Comparison of ENCODE assay signal across 7 mouse cellular contexts in the genomic region with DNA sequence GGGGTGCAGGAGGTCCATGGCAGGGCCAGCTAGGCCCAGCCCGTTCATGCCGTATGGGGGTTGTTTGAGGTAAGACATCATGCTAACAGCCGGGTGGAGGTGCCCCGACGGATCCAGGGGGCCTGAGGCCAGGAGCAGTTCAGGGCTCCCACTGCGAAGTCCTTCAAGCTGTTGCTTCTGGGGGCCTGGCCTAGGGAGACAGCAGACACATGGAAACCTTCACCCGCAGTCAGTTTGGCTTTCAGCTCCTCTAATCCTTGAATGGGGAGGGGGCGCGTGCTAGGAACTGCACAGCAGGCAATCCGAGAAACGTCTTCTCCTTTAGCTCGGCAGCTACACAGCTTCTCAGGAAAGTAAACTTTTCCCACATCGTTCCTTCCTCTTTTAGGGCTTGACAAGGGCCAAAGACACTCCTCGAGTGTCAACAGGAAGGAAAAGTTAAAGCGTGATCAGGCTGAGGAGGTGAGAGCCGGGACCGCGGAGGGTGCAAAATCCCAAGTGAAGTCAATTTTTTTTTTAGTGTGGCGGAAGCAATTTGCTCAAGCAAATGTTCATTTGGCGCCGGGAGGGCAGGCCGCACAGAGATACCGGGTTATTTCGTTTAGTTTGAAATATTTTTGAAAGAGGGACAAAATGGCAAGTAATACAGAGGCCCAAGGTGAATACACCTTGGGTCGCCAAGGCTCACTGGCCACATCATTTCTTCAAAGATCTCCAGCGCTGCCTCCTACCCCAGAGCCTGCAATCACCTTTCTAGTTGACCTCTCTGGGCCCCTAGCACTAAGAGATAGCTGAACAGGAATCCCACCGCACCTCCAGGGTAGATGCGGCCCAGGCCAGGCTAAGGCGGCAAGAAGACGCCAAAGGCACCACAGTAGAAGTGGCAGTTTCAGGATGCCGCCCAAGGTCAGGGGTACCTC. TPM values are rescaled to one million over a fixed set of nuclear protein-coding genes. Genes with fewer than 3 reads are reported as not detected.
A peak's percentile ranks its signal among the peaks of the same experiment; 100 is the strongest.
DNase-seq lines count a peak whose midpoint lies in the region; ATAC-seq and TF ChIP-seq lines count a peak whose summit lies in the region.

No protein-coding gene starts in this region.

- WGBS in embryonic facial prominence, embryonic 15.5 days = 19% methylated on average over 31 of the region's 31 CpGs
- 2% methylated on average over 31 of the region's 31 CpGs for WGBS in midbrain, embryonic 12.5 days

- no peak overlapping the region for H3K27ac ChIP-seq in left cerebral cortex, adult 2 months
- H3K27ac ChIP-seq in embryonic facial prominence, embryonic 15.5 days (replicated peaks) = no peak overlapping the region
- peak overlapping the region; percentile 96 for H3K27ac ChIP-seq in midbrain, embryonic 12.5 days (replicated peaks)

- no peak for ATAC-seq in embryonic facial prominence, embryonic 15.5 days (ENCODE audit: insufficient number of reproducible peaks, low FRiP score, low TSS enrichment, low read depth)
- no peak for ATAC-seq in midbrain, embryonic 12.5 days (ENCODE audit: low FRiP score, low read depth)
- no peak for ATAC-seq in granulocyte monocyte progenitor cell, adult 5-6 weeks (replicated peaks; ENCODE audit: poor library complexity, severe bottlenecking)

- H3K4me2 ChIP-seq in embryonic facial prominence, embryonic 15.5 days (replicated peaks) = peak overlapping the region; percentile 92
- peak overlapping the region; percentile 83 for H3K4me2 ChIP-seq in midbrain, embryonic 12.5 days (replicated peaks)

- H3K27me3 ChIP-seq in embryonic facial prominence, embryonic 15.5 days = peaks cover 76% of the 10 kb centered on the region
- peaks cover 60% of the 10 kb centered on the region for H3K27me3 ChIP-seq in midbrain, embryonic 12.5 days

- peaks cover 53% of the 10 kb centered on the region for H3K4me1 ChIP-seq in embryonic facial prominence, embryonic 15.5 days
- peaks cover 59% of the 10 kb centered on the region for H3K4me1 ChIP-seq in midbrain, embryonic 12.5 days

- peak overlapping the region; percentile 52; the same call in 1 of the 2 replicates for H3K4me3 ChIP-seq in left cerebral cortex, adult 2 months
- peak overlapping the region; percentile 53 for H3K4me3 ChIP-seq in embryonic facial prominence, embryonic 15.5 days (replicated peaks)
- peak overlapping the region; percentile 79 for H3K4me3 ChIP-seq in midbrain, embryonic 12.5 days

- no peaks in the 10 kb centered on the region for H3K9me3 ChIP-seq in embryonic facial prominence, embryonic 15.5 days (replicated peaks)
- H3K9me3 ChIP-seq in midbrain, embryonic 12.5 days = no peaks in the 10 kb centered on the region

- DNase-seq in left cerebral cortex, adult 2 months (ENCODE audit: extremely low spot score in 1 of 2, low spot score in 2 of 2) = no peak
- no peak for DNase-seq in left cerebral cortex, postnatal 14 days (ENCODE audit: low spot score in 2 of 2)
- peak; percentile 23 for DNase-seq in embryo, embryonic 10 days (ENCODE audit: low spot score)
- DNase-seq in left cerebral cortex, postnatal 10 days (ENCODE audit: extremely low spot score in 1 of 2, low spot score in 2 of 2) = no peak

- TF ChIP-seq CTCF in left cerebral cortex, adult 2 months (IDR thresholded peaks at IDR 0.05) = no peak

- intact Hi-C loops in left cerebral cortex, adult 2 months (cut with DNase I) = loop anchor here (10.0 kb wide), 2 partner anchors 205 to 635 kb away; no protein-coding TSS in a partner anchor
- intact Hi-C loops in left cerebral cortex, postnatal 14 days (cut with DNase I) = loop anchor here (5.0 kb wide), 2 partner anchors 203 to 332 kb away; no protein-coding TSS in a partner anchor
- intact Hi-C loops in left cerebral cortex, postnatal 10 days (cut with DNase I) = loop anchor here (10.0 kb wide), 1 partner anchor 615 kb away; no protein-coding TSS in a partner anchor

- H3K9ac ChIP-seq in embryonic facial prominence, embryonic 15.5 days = peak overlapping the region; percentile 33; the same call in 1 of the 2 replicates
- H3K9ac ChIP-seq in midbrain, embryonic 12.5 days (replicated peaks) = peak overlapping the region; percentile 93

- H3K36me3 ChIP-seq in embryonic facial prominence, embryonic 15.5 days = no peaks in the 10 kb centered on the region
- H3K36me3 ChIP-seq in midbrain, embryonic 12.5 days = peaks cover 14% of the 10 kb centered on the region

RNA-seq across cellular contexts. Expression of gene Otx1, which starts 3.0 kb away (rescaled TPM):
- 1 to 10 TPM; 5.0 to 7.4 TPM for total RNA-seq in left cerebral cortex, adult 2 months (2021)
- total RNA-seq in left cerebral cortex, postnatal 14 days (2021) = 1 to 10 TPM; 6.1 to 9.1 TPM
- 9.3 and 12.7 TPM in 2 replicates for polyA plus RNA-seq in embryonic facial prominence, embryonic 15.5 days (2015; fragmentation: Nextera tagmentation; extraction: Ambion mirVana)
- 26.8 and 42.7 TPM in 2 replicates for polyA plus RNA-seq in midbrain, embryonic 12.5 days (2016; fragmentation: Nextera tagmentation; extraction: Ambion mirVana)
- 1 to 10 TPM; 6.4 to 6.6 TPM for total RNA-seq in left cerebral cortex, postnatal 10 days (2021)
- not detected in 2 replicates for total RNA-seq in granulocyte monocyte progenitor cell, adult 5-6 weeks (2014; fragmentation: Nextera tagmentation)
- not detected in 2 replicates for total RNA-seq in granulocyte monocyte progenitor cell, adult 5-6 weeks (2017)

Comparison
In these comparisons a context has a peak if more than half of its experiments do, and no peak if none do; other contexts are left out.
1. RNA of gene Otx1, which starts 3.0 kb away (total RNA-seq): 6.1 to 9.1 TPM in left cerebral cortex, postnatal 14 days, 5.0 to 7.4 TPM in left cerebral cortex, adult 2 months and 6.4 to 6.6 TPM in left cerebral cortex, postnatal 10 days; not detected in granulocyte monocyte progenitor cell, adult 5-6 weeks; every median in the first group is over 4 times any median in the second.
2. Peak in every context shown above with its lines, with median percentiles within 50 percentile points of each other: H3K4me3 ChIP-seq.